Mouse (Mus musculus): ENCODE measurements at regions not wholly inside any gene's neighbourhood (a gene's known extent, or its start where the extent isn't known, plus 50 kb on each side); places are given as distances from the start of the nearest gene placed in this dataset.
"Not testable (repeated sequence)": the region's sequence is repeated elsewhere in the genome, so short reads cannot be mapped to it uniquely, and the experiment has no call there.

DNA sequence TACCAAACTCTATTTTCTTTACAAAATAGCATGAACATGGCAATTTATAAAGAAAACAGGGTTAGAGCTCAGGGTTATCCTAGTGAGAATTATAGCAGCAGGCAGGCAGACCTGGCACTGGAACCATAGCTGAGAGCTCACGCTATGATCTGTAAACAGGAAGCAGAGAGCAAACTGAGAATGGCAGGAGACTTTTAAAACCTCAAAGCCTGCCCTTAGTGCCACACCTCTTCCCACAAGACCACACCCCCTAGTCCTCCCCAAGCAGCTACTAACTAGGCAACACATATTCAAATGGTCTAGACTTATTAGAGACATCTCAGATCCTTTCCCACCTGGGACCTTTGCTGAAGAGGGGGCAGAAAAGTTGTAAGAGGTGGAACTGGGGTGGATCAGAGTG is 449.6 kb upstream of the Agtr1b start:
- Histone ChIP-seq H3K27me3 (replicated peaks; ENCODE audit: control insufficient read depth, insufficient read depth, low read length) (no peaks in the 10 kb centered on the region), H3K9ac (ENCODE audit: low read depth, low read length) (no peak overlapping the region), H3K27ac (ENCODE audit: low read length) (no peak overlapping the region), H3K36me3 (ENCODE audit: control insufficient read depth, insufficient read depth, low read length) (no peaks in the 10 kb centered on the region), H3K9me3 (ENCODE audit: control insufficient read depth, low read length) (no peaks in the 10 kb centered on the region), H3K4me1 (ENCODE audit: control insufficient read depth, insufficient read depth, low read length) (no peaks in the 10 kb centered on the region), H3K4me3 (ENCODE audit: low read length) (no peak overlapping the region), H3K4me2 (ENCODE audit: low read depth, low read length) (no peak overlapping the region)
- WGBS: 23% methylated on average over 1 of the region's 1 CpGs
- no peak for ATAC-seq

DNA sequence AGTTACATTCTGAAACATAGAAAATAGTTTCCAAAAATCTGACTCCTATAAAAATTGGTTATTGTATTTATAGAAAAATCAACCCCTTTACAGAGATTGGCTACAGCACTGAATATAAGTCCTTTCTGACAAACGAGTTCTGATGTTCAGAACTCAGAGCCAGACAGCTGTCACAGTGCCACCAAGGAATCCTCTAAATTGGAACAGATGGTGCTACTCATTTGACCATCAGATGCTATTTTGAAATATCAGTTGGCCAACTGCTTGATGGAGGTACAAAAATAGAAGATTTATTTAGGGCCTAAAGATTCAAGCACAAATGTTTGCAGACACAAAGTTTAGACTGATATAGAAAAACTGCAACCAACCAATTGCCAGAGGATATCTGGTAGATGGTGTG is 427.3 kb upstream of the Agtr1b start:
- H3K9ac ChIP-seq (ENCODE audit: low read depth, low read length): no peak overlapping the region
- no peaks in the 10 kb centered on the region for H3K4me1 ChIP-seq (ENCODE audit: control insufficient read depth, insufficient read depth, low read length)
- no peaks in the 10 kb centered on the region for H3K27me3 ChIP-seq (replicated peaks; ENCODE audit: control insufficient read depth, insufficient read depth, low read length)
- ATAC-seq: no peak
- no peak overlapping the region for H3K27ac ChIP-seq (ENCODE audit: low read length)
- no peak overlapping the region for H3K4me2 ChIP-seq (ENCODE audit: low read depth, low read length)
- no peaks in the 10 kb centered on the region for H3K36me3 ChIP-seq (ENCODE audit: control insufficient read depth, insufficient read depth, low read length)
- no peaks in the 10 kb centered on the region for H3K9me3 ChIP-seq (ENCODE audit: control insufficient read depth, low read length)
- H3K4me3 ChIP-seq (ENCODE audit: low read length): no peak overlapping the region
- 64% methylated on average over 1 of the region's 1 CpGs for WGBS

DNA sequence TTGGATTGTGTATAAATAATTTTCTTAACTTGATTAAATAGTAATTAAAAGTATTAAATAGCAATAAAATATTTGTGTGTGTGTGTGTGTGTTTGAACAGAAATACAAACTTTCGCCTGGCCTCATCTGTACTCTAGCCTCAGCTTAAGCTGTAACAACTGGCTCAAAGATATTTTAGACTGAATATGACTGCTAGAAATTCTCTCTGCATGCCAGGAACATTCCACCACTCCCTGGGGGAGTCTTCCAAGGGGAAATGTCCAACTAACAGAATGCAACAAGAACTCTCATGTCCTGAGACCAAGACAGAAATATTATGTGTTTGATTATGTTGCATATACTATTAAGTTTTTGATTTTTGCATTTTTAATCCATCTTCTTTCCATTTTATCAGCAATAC is 425.5 kb upstream of the Agtr1b start:
- Histone ChIP-seq H3K9me3 (ENCODE audit: control insufficient read depth, low read length) (no peaks in the 10 kb centered on the region), H3K36me3 (ENCODE audit: control insufficient read depth, insufficient read depth, low read length) (no peaks in the 10 kb centered on the region), H3K4me1 (ENCODE audit: control insufficient read depth, insufficient read depth, low read length) (no peaks in the 10 kb centered on the region), H3K4me3 (ENCODE audit: low read length) (no peak overlapping the region), H3K27ac (ENCODE audit: low read length) (no peak overlapping the region), H3K27me3 (replicated peaks; ENCODE audit: control insufficient read depth, insufficient read depth, low read length) (no peaks in the 10 kb centered on the region), H3K9ac (ENCODE audit: low read depth, low read length) (no peak overlapping the region), H3K4me2 (ENCODE audit: low read depth, low read length) (no peak overlapping the region)
- ATAC-seq: no peak
- WGBS: 93% methylated on average over 1 of the region's 1 CpGs

DNA sequence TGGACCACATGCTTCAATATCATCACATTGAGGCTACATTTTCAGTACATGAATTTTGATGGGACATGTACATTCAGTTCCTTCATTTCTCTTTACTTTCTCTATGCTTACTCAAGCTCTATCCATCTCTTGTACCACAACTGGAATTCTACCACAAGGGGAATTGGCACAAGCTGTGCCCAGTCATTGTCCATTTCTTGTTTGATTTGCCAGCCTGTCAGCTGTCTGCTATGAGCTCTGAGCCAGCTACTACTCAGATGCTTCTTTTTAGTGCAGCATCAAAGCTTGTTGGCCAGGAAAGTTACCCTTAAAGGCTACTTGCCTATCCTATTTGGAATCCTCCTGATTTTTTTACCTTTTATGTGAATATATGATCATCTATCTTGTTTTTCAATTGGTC is 410.9 kb upstream of the Agtr1b start:
- no peaks in the 10 kb centered on the region for H3K4me1 ChIP-seq (ENCODE audit: control insufficient read depth, insufficient read depth, low read length)
- no peak overlapping the region for H3K4me3 ChIP-seq (ENCODE audit: low read length)
- H3K9ac ChIP-seq (ENCODE audit: low read depth, low read length): no peak overlapping the region
- H3K27ac ChIP-seq (ENCODE audit: low read length): no peak overlapping the region
- no peaks in the 10 kb centered on the region for H3K9me3 ChIP-seq (ENCODE audit: control insufficient read depth, low read length)
- H3K36me3 ChIP-seq (ENCODE audit: control insufficient read depth, insufficient read depth, low read length): no peaks in the 10 kb centered on the region
- ATAC-seq: no peak
- H3K4me2 ChIP-seq (ENCODE audit: low read depth, low read length): no peak overlapping the region
- no peaks in the 10 kb centered on the region for H3K27me3 ChIP-seq (replicated peaks; ENCODE audit: control insufficient read depth, insufficient read depth, low read length)

DNA sequence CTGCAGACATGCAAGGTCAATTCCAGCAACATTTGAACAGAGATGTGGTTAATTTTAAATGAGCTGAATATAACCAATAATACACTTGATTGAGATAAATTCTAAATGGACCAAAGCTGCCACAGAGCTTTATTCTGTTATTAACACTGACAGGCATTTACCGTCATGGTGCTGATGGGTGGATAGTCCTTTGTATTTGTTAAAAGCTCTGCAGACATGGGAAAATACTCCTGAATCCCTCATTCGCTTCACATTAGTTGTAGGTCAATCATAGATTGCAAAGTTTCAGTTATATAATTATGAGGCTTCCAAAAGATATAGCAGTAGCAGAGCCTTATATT is 410.0 kb upstream of the Agtr1b start:
- Histone ChIP-seq H3K27ac (ENCODE audit: low read length) (no peak overlapping the region), H3K36me3 (ENCODE audit: control insufficient read depth, insufficient read depth, low read length) (no peaks in the 10 kb centered on the region), H3K4me1 (ENCODE audit: control insufficient read depth, insufficient read depth, low read length) (no peaks in the 10 kb centered on the region), H3K9me3 (ENCODE audit: control insufficient read depth, low read length) (no peaks in the 10 kb centered on the region), H3K4me3 (ENCODE audit: low read length) (no peak overlapping the region), H3K4me2 (ENCODE audit: low read depth, low read length) (no peak overlapping the region), H3K9ac (ENCODE audit: low read depth, low read length) (no peak overlapping the region), H3K27me3 (replicated peaks; ENCODE audit: control insufficient read depth, insufficient read depth, low read length) (no peaks in the 10 kb centered on the region)
- WGBS: 79% methylated on average over 2 of the region's 2 CpGs
- no peak for ATAC-seq

DNA sequence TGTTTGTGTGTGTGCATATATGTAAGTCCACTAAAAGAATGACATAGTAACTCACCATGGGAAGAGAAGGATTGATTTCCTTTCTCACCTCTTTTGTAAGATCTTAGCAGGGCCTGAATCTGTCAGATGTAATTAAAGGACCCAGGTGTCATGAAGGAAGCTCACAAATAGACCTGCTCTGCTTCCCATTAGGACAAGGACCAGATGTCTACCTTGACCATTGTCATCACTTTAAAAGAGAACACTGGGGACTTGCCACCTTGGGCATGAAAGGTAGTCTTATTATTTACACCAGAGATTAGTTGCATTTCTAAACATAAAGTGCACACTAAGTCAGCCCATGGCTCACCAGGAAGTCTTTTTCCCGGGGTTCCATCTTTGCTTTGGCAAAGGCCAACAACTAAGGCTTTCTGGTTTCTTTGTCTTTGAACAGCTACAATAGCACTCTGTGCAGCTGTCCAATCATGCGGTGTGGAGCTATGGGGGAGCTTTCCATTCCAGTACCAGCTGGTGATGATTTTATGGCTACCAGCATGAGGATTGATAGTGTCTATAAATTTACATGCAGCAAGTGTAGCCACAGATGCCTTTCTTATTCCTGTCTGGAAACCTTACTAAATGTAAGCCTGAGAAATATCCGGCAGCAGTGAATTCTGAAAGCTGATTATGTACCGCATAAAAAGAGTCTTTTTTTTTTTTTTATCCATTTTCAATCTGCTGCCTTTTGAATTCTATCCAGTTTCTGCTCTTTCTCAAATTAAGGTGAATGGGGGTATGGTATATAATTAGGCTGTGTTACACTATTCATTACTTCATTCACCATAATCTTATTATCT is 409.4 kb upstream of the Agtr1b start:
- H3K4me3 ChIP-seq (ENCODE audit: low read length): no peak overlapping the region
- H3K4me1 ChIP-seq (ENCODE audit: control insufficient read depth, insufficient read depth, low read length): no peaks in the 10 kb centered on the region
- no peak overlapping the region for H3K9ac ChIP-seq (ENCODE audit: low read depth, low read length)
- no peak overlapping the region for H3K4me2 ChIP-seq (ENCODE audit: low read depth, low read length)
- H3K27ac ChIP-seq (ENCODE audit: low read length): no peak overlapping the region
- H3K36me3 ChIP-seq (ENCODE audit: control insufficient read depth, insufficient read depth, low read length): no peaks in the 10 kb centered on the region
- 77% methylated on average over 4 of the region's 4 CpGs for WGBS
- H3K9me3 ChIP-seq (ENCODE audit: control insufficient read depth, low read length): no peaks in the 10 kb centered on the region
- no peak for ATAC-seq
- H3K27me3 ChIP-seq (replicated peaks; ENCODE audit: control insufficient read depth, insufficient read depth, low read length): no peaks in the 10 kb centered on the region

DNA sequence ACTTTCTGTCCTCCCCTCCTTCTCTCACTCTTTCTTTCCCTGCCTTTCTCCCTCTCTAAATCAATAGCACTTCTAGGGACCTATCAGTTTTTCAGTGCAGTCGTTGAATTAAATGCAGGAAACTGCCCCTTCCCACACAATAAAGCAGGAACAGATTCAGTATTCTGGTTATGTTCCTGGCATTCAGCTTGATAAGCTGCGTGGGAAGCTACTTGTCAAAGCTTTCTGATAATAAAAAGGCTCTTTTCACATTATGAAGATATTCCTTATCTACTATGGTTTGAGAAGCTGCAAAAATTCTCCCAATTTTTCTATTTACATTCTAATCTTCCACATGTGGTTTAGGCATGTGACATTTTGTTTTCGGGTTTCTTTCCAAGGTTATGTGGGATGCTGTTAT is 367.3 kb upstream of the Agtr1b start:
- Histone ChIP-seq H3K9me3 (ENCODE audit: control insufficient read depth, low read length) (no peaks in the 10 kb centered on the region), H3K4me3 (ENCODE audit: low read length) (no peak overlapping the region), H3K4me1 (ENCODE audit: control insufficient read depth, insufficient read depth, low read length) (no peaks in the 10 kb centered on the region), H3K27ac (ENCODE audit: low read length) (no peak overlapping the region), H3K9ac (ENCODE audit: low read depth, low read length) (no peak overlapping the region), H3K36me3 (ENCODE audit: control insufficient read depth, insufficient read depth, low read length) (no peaks in the 10 kb centered on the region), H3K27me3 (replicated peaks; ENCODE audit: control insufficient read depth, insufficient read depth, low read length) (no peaks in the 10 kb centered on the region), H3K4me2 (ENCODE audit: low read depth, low read length) (no peak overlapping the region)
- WGBS: 69% methylated on average over 3 of the region's 3 CpGs
- ATAC-seq: no peak

DNA sequence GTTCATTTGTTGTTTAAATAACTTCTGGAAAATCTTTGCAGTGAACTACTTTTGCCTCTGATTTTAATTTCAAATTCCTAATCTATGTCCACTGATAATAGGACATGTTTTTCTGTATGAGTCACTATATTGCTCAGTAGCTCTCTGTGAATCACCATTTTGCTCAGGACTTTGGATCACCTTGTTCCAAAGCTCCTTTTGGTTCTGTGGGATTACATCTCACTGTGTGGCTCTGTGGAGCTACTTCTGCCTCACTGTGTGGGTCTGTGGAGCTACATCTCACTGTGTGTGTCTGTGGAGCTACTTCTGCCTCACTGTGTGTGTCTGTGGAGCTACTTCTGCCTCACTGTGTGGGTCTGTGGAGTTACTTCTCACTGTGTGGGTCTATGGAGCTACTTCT is 365.0 kb upstream of the Agtr1b start:
- no peak overlapping the region for H3K4me2 ChIP-seq (ENCODE audit: low read depth, low read length)
- H3K4me1 ChIP-seq (ENCODE audit: control insufficient read depth, insufficient read depth, low read length): no peaks in the 10 kb centered on the region
- H3K27ac ChIP-seq (ENCODE audit: low read length): no peak overlapping the region
- H3K36me3 ChIP-seq (ENCODE audit: control insufficient read depth, insufficient read depth, low read length): no peaks in the 10 kb centered on the region
- no peak for ATAC-seq
- no peaks in the 10 kb centered on the region for H3K9me3 ChIP-seq (ENCODE audit: control insufficient read depth, low read length)
- H3K27me3 ChIP-seq (replicated peaks; ENCODE audit: control insufficient read depth, insufficient read depth, low read length): no peaks in the 10 kb centered on the region
- no peak overlapping the region for H3K9ac ChIP-seq (ENCODE audit: low read depth, low read length)
- H3K4me3 ChIP-seq (ENCODE audit: low read length): no peak overlapping the region

DNA sequence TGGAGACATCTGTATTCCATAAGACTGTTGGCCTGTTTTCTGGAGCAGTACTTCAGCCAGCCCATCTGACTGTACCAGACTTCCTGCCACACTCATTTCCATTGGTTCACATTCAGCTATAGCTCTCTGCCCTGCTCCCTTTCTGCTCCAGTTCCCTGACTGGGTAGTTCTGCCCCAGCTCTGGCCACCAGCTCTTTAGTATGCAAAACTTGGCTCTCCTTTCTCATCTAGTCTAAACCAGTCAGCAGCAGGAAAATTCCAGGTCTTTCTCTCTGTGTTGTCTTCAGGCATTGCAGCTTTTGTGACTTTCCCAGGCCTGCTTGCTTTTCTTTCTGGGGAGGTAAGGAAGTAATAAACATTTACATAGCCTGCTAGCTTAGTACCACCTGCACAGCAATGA is 363.5 kb upstream of the Agtr1b start:
- no peak for ATAC-seq
- Histone ChIP-seq H3K27ac (ENCODE audit: low read length) (no peak overlapping the region), H3K27me3 (replicated peaks; ENCODE audit: control insufficient read depth, insufficient read depth, low read length) (no peaks in the 10 kb centered on the region), H3K36me3 (ENCODE audit: control insufficient read depth, insufficient read depth, low read length) (no peaks in the 10 kb centered on the region), H3K4me3 (ENCODE audit: low read length) (no peak overlapping the region), H3K4me2 (ENCODE audit: low read depth, low read length) (no peak overlapping the region), H3K9me3 (ENCODE audit: control insufficient read depth, low read length) (no peaks in the 10 kb centered on the region), H3K4me1 (ENCODE audit: control insufficient read depth, insufficient read depth, low read length) (no peaks in the 10 kb centered on the region), H3K9ac (ENCODE audit: low read depth, low read length) (no peak overlapping the region)

DNA sequence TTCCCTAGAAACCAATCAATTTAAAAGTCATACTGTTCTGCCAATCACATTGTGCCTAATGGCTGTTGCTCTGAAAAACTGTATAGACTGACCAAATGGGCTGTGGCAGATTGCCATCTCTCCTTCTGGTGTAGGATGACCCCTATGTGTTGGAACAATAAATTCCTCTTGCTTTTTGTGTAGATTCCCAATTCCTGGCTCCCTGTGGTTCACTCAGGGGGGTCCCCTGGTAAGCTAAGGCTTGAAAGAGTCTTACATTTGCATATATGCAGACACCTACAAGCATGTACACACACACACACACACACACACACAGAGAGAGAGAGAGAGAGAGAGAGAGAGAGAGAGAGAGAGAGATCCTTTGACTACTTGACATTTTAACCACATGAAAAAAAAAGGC is 362.8 kb upstream of the Agtr1b start:
- not testable (repeated sequence) for H3K9ac ChIP-seq (ENCODE audit: low read depth, low read length); ATAC-seq; H3K4me2 ChIP-seq (ENCODE audit: low read depth, low read length); H3K9me3 ChIP-seq (ENCODE audit: control insufficient read depth, low read length); H3K27me3 ChIP-seq (replicated peaks; ENCODE audit: control insufficient read depth, insufficient read depth, low read length); H3K4me1 ChIP-seq (ENCODE audit: control insufficient read depth, insufficient read depth, low read length); H3K36me3 ChIP-seq (ENCODE audit: control insufficient read depth, insufficient read depth, low read length); H3K27ac ChIP-seq (ENCODE audit: low read length); H3K4me3 ChIP-seq (ENCODE audit: low read length)

All from intestine, embryonic 16.5 days (tissue).